In genomic region chr5:47052942-47053341, GRCm38 (mm10) we compare ENCODE assay signal across 15 mouse cellular contexts.
A peak's percentile ranks its signal among the peaks of the same experiment; 100 is the strongest.
DNase-seq lines count a peak whose midpoint lies in the region; ATAC-seq lines count a peak whose summit lies in the region.
"Had no signal": no experiment of that assay in that cellular context is flagged by ENCODE, and none has a peak within 500 bp of the region (broad histone marks: within the 10 kb centered on the region; RNA-seq: fewer than 3 reads in every experiment).

No protein-coding gene starts in this region.

- H3K36me3 ChIP-seq in hindbrain, embryonic 11.5 days (ENCODE audit: control insufficient read depth, insufficient read depth, low read length), result no peaks in the 10 kb centered on the region
- no peaks in the 10 kb centered on the region for H3K36me3 ChIP-seq in hindbrain, embryonic 14.5 days (replicated peaks; ENCODE audit: control insufficient read depth, insufficient read depth)
- no peaks in the 10 kb centered on the region for H3K36me3 ChIP-seq in midbrain, embryonic 14.5 days (ENCODE audit: control insufficient read depth, insufficient read depth, low read length)
- no peaks in the 10 kb centered on the region for H3K36me3 ChIP-seq in midbrain, embryonic 16.5 days (ENCODE audit: control insufficient read depth, insufficient read depth, low read length)
- H3K36me3 ChIP-seq: embryonic facial prominence, embryonic 13.5 days; neural tube, embryonic 13.5 days had no signal

- no peak overlapping the region for H3K9ac ChIP-seq in hindbrain, embryonic 11.5 days (ENCODE audit: low read depth, low read length)
- no peak overlapping the region for H3K9ac ChIP-seq in hindbrain, embryonic 14.5 days
- no peak overlapping the region for H3K9ac ChIP-seq in midbrain, embryonic 14.5 days (replicated peaks; ENCODE audit: low read length)
- no peak overlapping the region for H3K9ac ChIP-seq in midbrain, embryonic 16.5 days (ENCODE audit: low read depth, low read length)
- H3K9ac ChIP-seq: embryonic facial prominence, embryonic 13.5 days; neural tube, embryonic 13.5 days had no signal

- peak; percentile 8 for DNase-seq in hindbrain, embryonic 11.5 days (ENCODE audit: low spot score)
- no peak for DNase-seq in hindbrain, embryonic 14.5 days (ENCODE audit: low spot score)
- peak; percentile 7 for DNase-seq in midbrain, embryonic 14.5 days
- peak; percentile 1 to 7 for DNase-seq in heart, postnatal 36 days
- peak; percentile 44 for DNase-seq in retina, embryonic 14.5 days (ENCODE audit: low spot score)
- DNase-seq in frontal cortex, postnatal 14 days (ENCODE audit: low spot score in 2 of 2), result no peak
- no peak for DNase-seq in cerebellum, adult 18-20 months
- DNase-seq: adrenal gland, postnatal 25 days; cerebellum, adult 11-12 months; gastrocnemius, postnatal 14 days; liver; thymus, postnatal 4 days had no signal

- no peak overlapping the region for H3K4me2 ChIP-seq in hindbrain, embryonic 11.5 days (replicated peaks; ENCODE audit: low read depth, low read length)
- H3K4me2 ChIP-seq in hindbrain, embryonic 14.5 days (replicated peaks), result no peak overlapping the region
- no peak overlapping the region for H3K4me2 ChIP-seq in midbrain, embryonic 14.5 days (ENCODE audit: low read length)
- H3K4me2 ChIP-seq in midbrain, embryonic 16.5 days (ENCODE audit: low read length), result no peak overlapping the region
- H3K4me2 ChIP-seq: embryonic facial prominence, embryonic 13.5 days; neural tube, embryonic 13.5 days had no signal

- no peaks in the 10 kb centered on the region for H3K4me1 ChIP-seq in hindbrain, embryonic 11.5 days (replicated peaks; ENCODE audit: control insufficient read depth, insufficient read depth, low read length)
- H3K4me1 ChIP-seq in hindbrain, embryonic 14.5 days (replicated peaks; ENCODE audit: control insufficient read depth, insufficient read depth, low read length), result no peaks in the 10 kb centered on the region; the same call in 1 of the 2 replicates
- no peaks in the 10 kb centered on the region for H3K4me1 ChIP-seq in midbrain, embryonic 14.5 days (ENCODE audit: control insufficient read depth, insufficient read depth, low read length)
- H3K4me1 ChIP-seq in midbrain, embryonic 16.5 days (ENCODE audit: control insufficient read depth, insufficient read depth, low read length), result no peaks in the 10 kb centered on the region
- H3K4me1 ChIP-seq: neural tube, embryonic 13.5 days had no signal

- WGBS in hindbrain, embryonic 11.5 days, result 37% methylated on average over 3 of the region's 3 CpGs
- 26% methylated on average over 3 of the region's 3 CpGs for WGBS in hindbrain, embryonic 14.5 days
- WGBS in midbrain, embryonic 14.5 days, result 8% methylated on average over 3 of the region's 3 CpGs
- WGBS in midbrain, embryonic 16.5 days, result 17% methylated on average over 3 of the region's 3 CpGs

- no peak overlapping the region for H3K4me3 ChIP-seq in hindbrain, embryonic 11.5 days (ENCODE audit: low read depth, low read length)
- no peak overlapping the region for H3K4me3 ChIP-seq in hindbrain, embryonic 14.5 days (replicated peaks; ENCODE audit: low read length)
- no peak overlapping the region for H3K4me3 ChIP-seq in midbrain, embryonic 14.5 days (replicated peaks; ENCODE audit: low read depth, low read length)
- H3K4me3 ChIP-seq in midbrain, embryonic 16.5 days (ENCODE audit: low read depth, low read length), result no peak overlapping the region
- H3K4me3 ChIP-seq: embryonic facial prominence, embryonic 13.5 days; neural tube, embryonic 13.5 days had no signal

- H3K27ac ChIP-seq in hindbrain, embryonic 11.5 days (ENCODE audit: low read depth, low read length), result no peak overlapping the region
- no peak overlapping the region for H3K27ac ChIP-seq in hindbrain, embryonic 14.5 days
- no peak overlapping the region for H3K27ac ChIP-seq in midbrain, embryonic 14.5 days (replicated peaks; ENCODE audit: low read depth, low read length)
- no peak overlapping the region for H3K27ac ChIP-seq in midbrain, embryonic 16.5 days (ENCODE audit: low read length)
- H3K27ac ChIP-seq: embryonic facial prominence, embryonic 13.5 days; neural tube, embryonic 13.5 days had no signal

- no peaks in the 10 kb centered on the region for H3K9me3 ChIP-seq in hindbrain, embryonic 11.5 days (ENCODE audit: control insufficient read depth, low read length)
- H3K9me3 ChIP-seq in hindbrain, embryonic 14.5 days (ENCODE audit: control insufficient read depth, low read length), result no peaks in the 10 kb centered on the region
- H3K9me3 ChIP-seq in midbrain, embryonic 14.5 days (ENCODE audit: control insufficient read depth, low read length), result no peaks in the 10 kb centered on the region
- no peaks in the 10 kb centered on the region for H3K9me3 ChIP-seq in midbrain, embryonic 16.5 days (replicated peaks; ENCODE audit: control insufficient read depth, low read length, poor library complexity, severe bottlenecking)
- H3K9me3 ChIP-seq: embryonic facial prominence, embryonic 13.5 days; neural tube, embryonic 13.5 days had no signal

- H3K27me3 ChIP-seq in hindbrain, embryonic 11.5 days (ENCODE audit: control insufficient read depth, insufficient read depth, low read length), result no peaks in the 10 kb centered on the region
- no peaks in the 10 kb centered on the region for H3K27me3 ChIP-seq in hindbrain, embryonic 14.5 days (ENCODE audit: control insufficient read depth, insufficient read depth, low read length)
- H3K27me3 ChIP-seq in midbrain, embryonic 14.5 days (ENCODE audit: control insufficient read depth, insufficient read depth, low read length), result no peaks in the 10 kb centered on the region
- H3K27me3 ChIP-seq in midbrain, embryonic 16.5 days (ENCODE audit: control insufficient read depth, insufficient read depth, low read depth, low read length), result no peaks in the 10 kb centered on the region
- H3K27me3 ChIP-seq: embryonic facial prominence, embryonic 13.5 days; neural tube, embryonic 13.5 days had no signal

- no peak for ATAC-seq in hindbrain, embryonic 11.5 days (ENCODE audit: low FRiP score)
- no peak for ATAC-seq in hindbrain, embryonic 14.5 days (ENCODE audit: low FRiP score)
- ATAC-seq in midbrain, embryonic 14.5 days (ENCODE audit: low FRiP score, low TSS enrichment), result no peak
- ATAC-seq in midbrain, embryonic 16.5 days, result no peak

- intact Hi-C loops in heart, postnatal 36 days (cut with DNase I), result no loop called here

Comparison
In these comparisons a context has a peak if more than half of its experiments do, and no peak if none do; other contexts are left out.
1. DNase-seq: peak in hindbrain, embryonic 11.5 days (single experiment), midbrain, embryonic 14.5 days (single experiment), heart, postnatal 36 days (2 of 2) and retina, embryonic 14.5 days (single experiment); none in hindbrain, embryonic 14.5 days (single experiment), frontal cortex, postnatal 14 days (0 of 2) and cerebellum, adult 18-20 months (0 of 2).